Mouse (Mus musculus): ENCODE measurements around the gene Sorbs1. TPM values are rescaled to one million over a fixed set of nuclear protein-coding genes. Genes with fewer than 3 reads are reported as not detected.

Sorbs1 gene
- polyA plus RNA-seq, 1 experiment from 2014 or later, result 107 TPM

GRCm38 (mm10) chr19:40468308-40468707 is 45.3 kb downstream of the Sorbs1 start:
- Histone ChIP-seq H3K4me3 (no peak overlapping the region), H3K27me3 (replicated peaks) (no peaks in the 10 kb centered on the region), H3K4me2 (replicated peaks) (no peak overlapping the region), H3K36me3 (peaks cover 3% of the 10 kb centered on the region; the same call in 1 of the 2 replicates), H3K4me1 (peaks cover 13% of the 10 kb centered on the region; the same call in 1 of the 2 replicates), H3K27ac (no peak overlapping the region), H3K9ac (no peak overlapping the region), H3K9me3 (no peaks in the 10 kb centered on the region)
- no peak for ATAC-seq (ENCODE audit: low FRiP score, low read depth)
- 70% methylated on average over 3 of the region's 3 CpGs for whole genome bisulfite sequencing

GRCm38 (mm10) chr19:40467810-40468209 is 45.8 kb downstream of the Sorbs1 start:
- ATAC-seq (ENCODE audit: low FRiP score, low read depth), result no peak
- no peak overlapping the region for H3K9ac ChIP-seq
- no peak overlapping the region for H3K27ac ChIP-seq
- 76% methylated on average over 9 of the region's 9 CpGs for WGBS
- no peak overlapping the region for H3K4me2 ChIP-seq (replicated peaks)
- no peaks in the 10 kb centered on the region for H3K27me3 ChIP-seq (replicated peaks)
- H3K36me3 ChIP-seq, result peaks cover 3% of the 10 kb centered on the region; the same call in 1 of the 2 replicates
- no peak overlapping the region for H3K4me3 ChIP-seq
- peaks cover 16% of the 10 kb centered on the region; the same call in 1 of the 2 replicates for H3K4me1 ChIP-seq
- no peaks in the 10 kb centered on the region for H3K9me3 ChIP-seq

GRCm38 (mm10) chr19:40465339-40465738 is 48.2 kb downstream of the Sorbs1 start:
- H3K9ac ChIP-seq, result no peak overlapping the region
- H3K27ac ChIP-seq, result no peak overlapping the region
- peaks cover 26% of the 10 kb centered on the region for H3K4me1 ChIP-seq
- 29% methylated on average over 3 of the region's 3 CpGs for WGBS
- H3K27me3 ChIP-seq (replicated peaks), result no peaks in the 10 kb centered on the region
- no peak overlapping the region for H3K4me2 ChIP-seq (replicated peaks)
- H3K9me3 ChIP-seq, result no peaks in the 10 kb centered on the region
- H3K36me3 ChIP-seq, result peaks cover 3% of the 10 kb centered on the region; the same call in 1 of the 2 replicates
- ATAC-seq (ENCODE audit: low FRiP score, low read depth), result peak; percentile 41; the same call in 1 of the 2 replicates
- H3K4me3 ChIP-seq, result no peak overlapping the region

GRCm38 (mm10) chr19:40464408-40464807 is 49.2 kb downstream of the Sorbs1 start:
- Histone ChIP-seq H3K27ac (no peak overlapping the region), H3K4me3 (no peak overlapping the region), H3K9me3 (no peaks in the 10 kb centered on the region), H3K4me2 (replicated peaks) (no peak overlapping the region), H3K36me3 (peaks cover 3% of the 10 kb centered on the region; the same call in 1 of the 2 replicates), H3K9ac (no peak overlapping the region), H3K4me1 (peaks cover 27% of the 10 kb centered on the region), H3K27me3 (replicated peaks) (no peaks in the 10 kb centered on the region)
- no peak for ATAC-seq (ENCODE audit: low FRiP score, low read depth)
- WGBS, result 91% methylated on average over 9 of the region's 9 CpGs

- Histone ChIP-seq H3K4me1 (peaks cover 24% of the 10 kb centered on the region), H3K27me3 (replicated peaks) (no peaks in the 10 kb centered on the region), H3K4me3 (no peak overlapping the region), H3K4me2 (replicated peaks) (no peak overlapping the region), H3K27ac (no peak overlapping the region), H3K36me3 (peaks cover 3% of the 10 kb centered on the region; the same call in 1 of the 2 replicates), H3K9me3 (no peaks in the 10 kb centered on the region), H3K9ac (no peak overlapping the region)
- no peak for ATAC-seq (ENCODE audit: low FRiP score, low read depth)
- 55% methylated on average over 6 of the region's 6 CpGs for WGBS
Measured at GRCm38 (mm10) chr19:40462892-40463291, 50.7 kb downstream of the Sorbs1 start.

GRCm38 (mm10) chr19:40462481-40462880 is 51.1 kb downstream of the Sorbs1 start:
- ATAC-seq (ENCODE audit: low FRiP score, low read depth), result no peak
- Histone ChIP-seq H3K4me1 (peaks cover 24% of the 10 kb centered on the region), H3K4me3 (no peak overlapping the region), H3K27me3 (replicated peaks) (no peaks in the 10 kb centered on the region), H3K9ac (no peak overlapping the region), H3K9me3 (no peaks in the 10 kb centered on the region), H3K4me2 (replicated peaks) (no peak overlapping the region), H3K27ac (no peak overlapping the region), H3K36me3 (peaks cover 3% of the 10 kb centered on the region; the same call in 1 of the 2 replicates)
- 68% methylated on average over 2 of the region's 2 CpGs for WGBS

- no peak for ATAC-seq (ENCODE audit: low FRiP score, low read depth)
- Histone ChIP-seq H3K36me3 (no peaks in the 10 kb centered on the region), H3K9ac (no peak overlapping the region), H3K4me1 (peaks cover 24% of the 10 kb centered on the region), H3K4me3 (no peak overlapping the region), H3K4me2 (replicated peaks) (no peak overlapping the region), H3K27ac (no peak overlapping the region), H3K27me3 (replicated peaks) (no peaks in the 10 kb centered on the region), H3K9me3 (no peaks in the 10 kb centered on the region)
- 84% methylated on average over 1 of the region's 1 CpGs for WGBS
Measured at GRCm38 (mm10) chr19:40461662-40462061, 51.9 kb downstream of the Sorbs1 start.

GRCm38 (mm10) chr19:40460854-40461490 is 52.6 kb downstream of the Sorbs1 start:
- H3K4me3 ChIP-seq, result no peak overlapping the region
- 0 out of 2 replicates have a peak, but pooled peaks have one; percentile 41 for ATAC-seq (ENCODE audit: low FRiP score, low read depth)
- H3K9ac ChIP-seq, result no peak overlapping the region
- 60% methylated on average over 9 of the region's 9 CpGs for WGBS
- H3K27ac ChIP-seq, result no peak overlapping the region
- H3K4me2 ChIP-seq (replicated peaks), result no peak overlapping the region
- no peaks in the 10 kb centered on the region for H3K36me3 ChIP-seq
- no peaks in the 10 kb centered on the region for H3K9me3 ChIP-seq
- no peaks in the 10 kb centered on the region for H3K27me3 ChIP-seq (replicated peaks)
- peaks cover 24% of the 10 kb centered on the region for H3K4me1 ChIP-seq

- Histone ChIP-seq H3K4me2 (replicated peaks) (no peak overlapping the region), H3K27me3 (replicated peaks) (no peaks in the 10 kb centered on the region), H3K4me3 (no peak overlapping the region), H3K27ac (no peak overlapping the region), H3K9me3 (no peaks in the 10 kb centered on the region), H3K36me3 (no peaks in the 10 kb centered on the region), H3K9ac (no peak overlapping the region), H3K4me1 (peaks cover 16% of the 10 kb centered on the region)
- WGBS, result 47% methylated on average over 1 of the region's 1 CpGs
- ATAC-seq (ENCODE audit: low FRiP score, low read depth), result no peak
Measured at GRCm38 (mm10) chr19:40459338-40459737, 54.2 kb downstream of the Sorbs1 start.

GRCm38 (mm10) chr19:40458806-40459205 is 54.8 kb downstream of the Sorbs1 start:
- no peak overlapping the region for H3K4me2 ChIP-seq (replicated peaks)
- H3K9ac ChIP-seq, result no peak overlapping the region
- 92% methylated on average over 3 of the region's 3 CpGs for WGBS
- H3K4me1 ChIP-seq, result peaks cover 16% of the 10 kb centered on the region
- no peaks in the 10 kb centered on the region for H3K27me3 ChIP-seq (replicated peaks)
- no peak overlapping the region for H3K4me3 ChIP-seq
- ATAC-seq (ENCODE audit: low FRiP score, low read depth), result no peak
- H3K9me3 ChIP-seq, result no peaks in the 10 kb centered on the region
- no peaks in the 10 kb centered on the region for H3K36me3 ChIP-seq
- H3K27ac ChIP-seq, result no peak overlapping the region

- no peaks in the 10 kb centered on the region for H3K27me3 ChIP-seq (replicated peaks)
- H3K4me2 ChIP-seq (replicated peaks), result no peak overlapping the region
- H3K9me3 ChIP-seq, result no peaks in the 10 kb centered on the region
- H3K4me3 ChIP-seq, result no peak overlapping the region
- 98% methylated on average over 4 of the region's 4 CpGs for WGBS
- ATAC-seq (ENCODE audit: low FRiP score, low read depth), result no peak
- H3K4me1 ChIP-seq, result peaks cover 4% of the 10 kb centered on the region; the same call in 1 of the 2 replicates
- no peak overlapping the region for H3K27ac ChIP-seq
- 0 out of 2 replicates have a peak, but pooled peaks cover 8% of the 10 kb centered on the region for H3K36me3 ChIP-seq
- H3K9ac ChIP-seq, result no peak overlapping the region
Measured at GRCm38 (mm10) chr19:40455248-40455647, 58.3 kb downstream of the Sorbs1 start.

- H3K36me3 ChIP-seq, result 0 out of 2 replicates have a peak, but pooled peaks cover 8% of the 10 kb centered on the region
- 94% methylated on average over 4 of the region's 4 CpGs for WGBS
Measured at GRCm38 (mm10) chr19:40454096-40454495, 59.5 kb downstream of the Sorbs1 start.

GRCm38 (mm10) chr19:40452201-40452600 is 61.4 kb downstream of the Sorbs1 start:
- WGBS, result 98% methylated on average over 2 of the region's 2 CpGs
- no peak for ATAC-seq (ENCODE audit: low FRiP score, low read depth)
- H3K4me1 ChIP-seq, result no peaks in the 10 kb centered on the region
- no peak overlapping the region for H3K4me3 ChIP-seq
- no peak overlapping the region for H3K9ac ChIP-seq
- no peak overlapping the region for H3K4me2 ChIP-seq (replicated peaks)
- no peaks in the 10 kb centered on the region for H3K9me3 ChIP-seq
- H3K36me3 ChIP-seq, result 0 out of 2 replicates have a peak, but pooled peaks cover 8% of the 10 kb centered on the region
- H3K27ac ChIP-seq, result no peak overlapping the region
- H3K27me3 ChIP-seq (replicated peaks), result no peaks in the 10 kb centered on the region

More at GRCm38 (mm10) chr19:40454096-40454495, 59.5 kb downstream of the Sorbs1 start:
- H3K9me3 ChIP-seq, result no peaks in the 10 kb centered on the region
- no peaks in the 10 kb centered on the region for H3K27me3 ChIP-seq (replicated peaks)
- no peak overlapping the region for H3K4me2 ChIP-seq (replicated peaks)
- no peaks in the 10 kb centered on the region for H3K4me1 ChIP-seq
- no peak overlapping the region for H3K27ac ChIP-seq
- no peak overlapping the region for H3K9ac ChIP-seq
- no peak for ATAC-seq (ENCODE audit: low FRiP score, low read depth)
- no peak overlapping the region for H3K4me3 ChIP-seq
